Mouse (Mus musculus) gonadal fat pad, adult 2 months (tissue): ENCODE measurements around the gene Tmem39b. TPM values are rescaled to one million over a fixed set of nuclear protein-coding genes. Genes with fewer than 3 reads are reported as not detected.

Experiments used
- DNase-seq: peaks from one replicate; pipeline ENCODE4 v3.0.0-alpha.2; 2012; ENCODE audit warnings: low read depth
- polyA plus RNA-seq: library from polyadenylated mRNA; depleted of rRNA; stranded (reverse); fragments of >200 nt; gene quantifications from 2 replicates; pipeline ENCODE4 v1.2.3, GENCODE M21; 2012

Gene Tmem39b
- polyA plus RNA-seq, 1 experiment = 32.5 TPM

- no peak for DNase-seq
Observed at GRCm38 (mm10) chr4:129683901-129684493, 12.6 kb downstream of the Tmem39b start.

DNA sequence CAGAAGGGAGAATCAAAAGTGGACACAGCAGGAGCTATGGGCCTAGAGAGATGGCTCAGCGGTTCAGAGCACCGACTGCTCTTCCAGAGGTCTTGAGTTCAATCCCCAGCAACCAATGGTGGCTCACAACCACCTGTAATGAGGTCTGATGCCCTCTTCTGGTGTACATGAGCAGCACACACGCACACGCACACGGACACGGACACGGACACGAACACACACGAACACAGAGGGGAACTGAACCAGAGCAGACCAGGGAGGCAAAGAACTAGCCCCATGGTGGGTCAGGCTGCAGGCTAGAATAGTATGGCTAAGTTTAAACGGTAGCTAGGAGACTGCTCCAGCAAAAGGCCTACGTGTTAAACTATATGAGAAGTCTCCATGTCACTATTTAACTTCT lies 14.8 kb downstream of the Tmem39b start:
- no peak for DNase-seq

DNA sequence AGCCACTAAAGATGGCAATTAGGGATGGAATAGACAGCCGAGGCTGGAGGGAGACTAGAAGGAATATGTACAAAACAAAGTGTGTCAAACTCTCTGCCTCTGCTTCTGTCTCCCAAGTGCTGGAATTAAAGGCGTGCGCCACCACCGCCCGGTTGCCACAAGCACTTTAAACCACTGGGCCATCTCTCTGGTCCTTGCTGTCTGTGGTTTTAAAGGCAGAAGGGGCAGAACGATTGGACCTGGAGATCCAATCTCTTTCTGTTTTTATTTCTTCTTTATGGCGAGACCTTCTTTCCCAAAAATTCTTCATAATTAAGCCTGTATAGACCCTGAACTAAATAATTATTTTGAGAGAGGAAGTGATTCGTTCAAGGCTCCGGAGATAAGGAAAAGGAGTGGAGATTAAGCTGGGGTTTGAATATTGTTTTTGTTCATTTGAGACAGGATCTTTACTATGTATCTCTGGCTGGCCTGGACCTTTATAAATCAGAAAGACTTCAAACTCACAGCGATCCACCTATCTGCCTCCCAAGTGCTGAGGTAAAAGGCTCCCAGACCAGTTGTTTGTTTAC lies 23.7 kb downstream of the Tmem39b start:
- DNase-seq = no peak

DNA sequence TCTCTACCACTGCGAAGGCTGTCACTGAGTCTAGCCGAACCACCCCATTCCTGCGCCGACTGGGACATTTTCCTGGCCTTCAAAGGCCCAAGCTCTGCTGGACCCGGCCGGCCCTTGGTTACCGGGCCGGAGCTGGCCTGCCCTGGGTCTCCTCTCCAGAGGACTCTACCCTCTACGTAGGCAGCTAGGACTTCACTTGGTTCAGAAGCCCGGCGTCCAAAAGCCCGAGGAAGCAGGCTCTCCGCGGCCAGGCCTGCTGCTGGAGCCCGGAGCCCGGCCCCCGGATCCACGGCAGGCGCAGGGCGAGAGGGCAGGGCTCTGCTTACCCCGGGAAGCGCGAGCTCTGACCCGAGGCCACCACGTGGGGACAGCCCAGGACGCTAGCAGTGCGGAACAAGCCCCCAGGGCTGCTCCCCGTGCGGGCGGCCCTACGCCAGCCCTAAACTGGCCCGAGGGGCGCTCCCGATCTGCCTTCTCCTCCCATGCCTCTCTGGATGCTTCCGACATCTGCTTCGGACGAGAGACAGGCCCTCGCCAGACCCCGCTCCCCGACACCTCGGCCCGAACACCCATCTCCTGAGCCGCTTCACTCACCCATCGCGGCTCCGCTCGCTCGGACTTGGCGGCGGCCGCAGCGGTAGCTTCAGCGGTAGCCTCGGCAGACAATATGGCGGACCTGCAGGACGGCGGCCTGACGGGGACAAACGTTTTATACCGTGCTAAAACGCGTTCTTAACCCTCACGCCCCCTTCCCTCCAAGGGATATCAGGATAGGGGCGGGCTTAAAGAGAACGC lies 24.4 kb downstream of the Tmem39b start, which contains the start of gene Kpna6:
Kpna6 (minus strand) TSS at position 685 of the 795 bp plus-strand sequence.
- no peak for DNase-seq

DNA sequence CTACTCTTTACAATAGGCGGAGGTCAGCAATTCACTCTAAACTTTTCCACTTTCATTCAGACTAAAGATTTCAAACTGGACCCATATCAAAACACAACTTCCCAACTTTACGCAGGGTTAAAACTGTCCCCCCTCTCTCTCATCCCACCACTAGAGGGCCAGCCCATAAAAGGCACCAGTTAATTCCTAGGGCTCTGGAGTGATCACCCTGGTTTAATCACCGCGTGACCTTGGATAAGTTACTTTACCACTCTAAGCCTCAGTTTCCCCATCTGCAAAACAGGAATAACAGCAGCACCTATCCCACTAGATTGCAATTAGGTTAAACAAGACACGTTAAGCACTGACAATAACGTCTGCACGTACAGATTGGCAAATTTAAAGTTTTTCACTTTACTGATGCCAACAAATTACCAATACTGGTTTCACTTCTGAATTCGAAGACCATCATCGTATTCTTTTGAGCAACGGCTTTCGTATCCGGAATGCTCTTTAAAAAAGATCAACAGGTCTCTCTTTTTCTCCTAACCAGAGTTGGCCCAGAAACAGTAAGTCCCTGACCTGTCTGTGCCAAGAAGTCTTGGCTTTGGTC lies 25.1 kb downstream of the Tmem39b start:
- no peak for DNase-seq

GRCm38 (mm10) chr4:129662255-129662813 lies 34.3 kb downstream of the Tmem39b start:
- no peak for DNase-seq

DNA sequence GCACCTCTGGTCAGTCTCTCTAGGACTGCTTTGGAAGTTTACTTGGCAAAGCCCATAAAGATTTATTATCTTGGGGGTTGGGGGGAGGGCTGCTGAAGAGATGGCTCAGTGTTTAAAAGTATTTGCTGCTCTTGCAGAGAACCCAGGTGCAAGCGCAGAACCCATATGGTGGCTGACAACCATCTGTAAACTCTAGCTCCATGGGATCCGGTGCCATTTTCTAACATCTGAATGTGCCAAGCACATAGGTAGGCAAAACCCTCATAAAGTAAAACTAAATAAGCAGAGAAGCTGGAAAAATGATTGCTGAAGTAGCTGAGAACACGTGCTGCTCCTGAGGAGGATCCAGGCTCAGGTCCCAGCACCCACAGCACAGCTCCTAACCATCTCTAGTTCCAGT lies 35.1 kb downstream of the Tmem39b start:
- no peak for DNase-seq

GRCm38 (mm10) chr4:129654770-129655169 lies 41.9 kb downstream of the Tmem39b start:
- DNase-seq = no peak

- no peak for DNase-seq
Observed at GRCm38 (mm10) chr4:129650359-129650758, 46.3 kb downstream of the Tmem39b start.

- DNase-seq = no peak
Observed at GRCm38 (mm10) chr4:129648656-129649055, 48.0 kb downstream of the Tmem39b start.

DNA sequence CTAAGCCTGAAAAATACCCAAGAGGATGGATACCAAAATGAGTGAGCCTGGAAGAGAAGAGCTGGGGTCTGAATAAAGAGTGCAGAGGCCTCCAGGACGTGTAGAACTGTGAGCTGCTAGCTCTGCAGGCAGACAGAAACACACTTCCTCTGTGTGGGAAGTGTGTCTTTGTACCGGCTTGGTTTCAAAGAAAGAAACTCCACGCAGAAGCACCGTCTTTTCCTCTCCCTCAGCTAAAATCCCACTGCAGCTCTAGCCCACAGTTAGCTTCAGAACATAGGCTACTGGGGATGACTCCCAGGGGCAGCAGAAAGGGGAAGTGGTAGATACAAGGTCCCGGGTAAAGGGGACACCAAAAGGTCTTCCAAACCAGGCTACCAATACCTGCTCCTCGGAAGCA lies 51.4 kb downstream of the Tmem39b start:
- DNase-seq = no peak

GRCm38 (mm10) chr4:129641756-129642155 lies 54.9 kb downstream of the Tmem39b start:
- no peak for DNase-seq

- DNase-seq = no peak
Observed at GRCm38 (mm10) chr4:129640638-129641467, 55.8 kb downstream of the Tmem39b start, which contains the start of gene Txlna. Txlna (minus strand) TSS chr4:129641065.

DNA sequence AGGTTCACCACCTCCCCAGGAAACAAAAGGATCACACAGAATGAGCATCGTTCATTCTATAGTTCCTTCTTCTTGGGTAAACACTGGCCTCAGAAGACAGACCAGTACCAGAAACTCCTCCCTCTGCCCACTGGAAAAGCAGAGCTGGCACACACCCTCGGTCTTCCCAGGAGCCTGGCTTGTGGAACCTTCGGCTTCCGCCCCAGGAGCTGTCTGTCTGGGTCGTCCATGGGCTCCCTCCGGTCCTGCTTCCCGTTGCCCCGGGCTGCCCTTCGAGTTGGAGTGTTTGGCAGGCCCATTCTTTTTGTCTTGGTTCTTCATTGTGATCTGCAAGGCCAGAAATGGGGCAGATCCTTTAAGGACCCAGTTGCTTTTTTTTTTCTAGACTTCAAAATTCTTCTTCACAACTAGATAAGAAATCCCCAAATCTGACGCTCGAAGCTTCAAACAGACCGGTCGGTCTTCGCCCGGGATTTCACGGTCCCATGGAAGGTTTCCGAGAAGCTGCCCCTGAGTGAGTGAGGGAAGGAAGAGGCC lies 56.5 kb downstream of the Tmem39b start:
- DNase-seq = no peak

DNA sequence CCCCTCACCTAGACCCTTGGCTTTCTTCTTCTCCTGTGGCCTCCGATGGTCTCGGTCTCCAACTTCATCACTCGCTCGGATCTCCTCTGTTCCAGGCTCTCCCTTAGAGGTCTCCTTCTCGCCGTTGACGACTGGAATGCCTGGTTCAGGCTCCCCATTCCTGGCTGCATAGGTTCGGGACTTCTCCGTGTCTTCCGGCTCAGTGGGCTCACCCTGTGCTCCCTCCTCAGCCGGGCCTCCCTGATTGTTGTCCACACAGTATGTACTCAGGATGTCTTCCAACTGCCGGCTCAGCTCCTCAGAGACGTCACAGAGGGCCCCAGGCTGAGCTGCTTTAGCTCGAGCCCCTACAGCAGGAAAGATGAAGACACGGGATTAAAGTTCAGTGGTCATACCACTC lies 57.4 kb downstream of the Tmem39b start:
- DNase-seq = no peak

- no peak for DNase-seq
Observed at GRCm38 (mm10) chr4:129633852-129634251, 62.8 kb downstream of the Tmem39b start.

DNA sequence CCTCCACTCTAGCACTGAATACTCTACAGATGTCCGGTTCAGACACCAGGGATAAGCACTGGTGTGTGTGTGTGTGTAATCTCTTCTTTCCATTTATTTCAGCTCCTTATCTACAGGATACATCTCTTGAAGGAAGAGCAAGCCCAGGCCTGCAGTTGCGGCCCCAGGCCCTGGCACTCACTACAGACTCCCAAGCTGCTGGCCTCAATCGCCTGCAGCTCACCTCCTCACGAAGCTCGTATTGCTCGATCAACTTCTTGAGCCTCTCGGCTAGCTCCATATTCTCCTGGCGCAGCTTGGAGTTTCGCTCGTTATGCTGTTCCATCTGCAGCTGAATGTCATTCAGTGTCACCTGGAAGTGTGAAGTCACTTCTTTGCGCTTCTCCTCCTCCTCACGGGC lies 64.8 kb downstream of the Tmem39b start:
- no peak for DNase-seq

GRCm38 (mm10) chr4:129630944-129631343 lies 65.7 kb downstream of the Tmem39b start:
- peak; percentile 92 for DNase-seq
